Mouse (Mus musculus): ENCODE results near the gene Plk3. TPM values are rescaled to one million over a fixed set of nuclear protein-coding genes. Genes with fewer than 3 reads are reported as not detected.

Gene Plk3
- total RNA-seq, 1 experiment from 2014 or later = 4.6 TPM

Small RNAs within 50 kb of the gene (microRNA-seq; reads per million reads assigned to microRNA genes)
- gene Gm22398 = 0 reads per million in 2 experiments

Other genes with a start within 250 kb of the Plk3 start
- gene Urod, start 139.6 kb downstream of the Plk3 start, total RNA-seq (2021) = 98.3 and 127 TPM in 2 replicates
- 31.7 and 33.5 TPM in 2 replicates for gene Hectd3, start 138.6 kb downstream of the Plk3 start, total RNA-seq (2021)
- gene Eif2b3, start 114.6 kb downstream of the Plk3 start, total RNA-seq (2021) = 33.3 and 34.4 TPM in 2 replicates
- gene Ptch2, start 37.9 kb downstream of the Plk3 start, total RNA-seq (2021) = 5.3 and 9.8 TPM in 2 replicates
- gene Btbd19, start 8.2 kb downstream of the Plk3 start, total RNA-seq (2021) = 8.3 and 9.4 TPM in 2 replicates
- not detected in 2 replicates for gene Tctex1d4, start 7.2 kb downstream of the Plk3 start, total RNA-seq (2021)
- 876 and 1,008 TPM in 2 replicates for gene Rps8, start 22.3 kb upstream of the Plk3 start, total RNA-seq (2021)
- 2.8 and 4.7 TPM in 2 replicates for gene Kif2c, start 48.7 kb upstream of the Plk3 start, total RNA-seq (2021)
- 86.4 and 94.3 TPM in 2 replicates for gene Tmem53, start 118.0 kb upstream of the Plk3 start, total RNA-seq (2021)
- 4.8 and 4.9 TPM in 2 replicates for gene Armh1, start 118.2 kb upstream of the Plk3 start, total RNA-seq (2021)